15 mouse cellular contexts compared by ENCODE assay signal in genomic region chr7:82842222-82842920, GRCm38 (mm10). TPM values are rescaled to one million over a fixed set of nuclear protein-coding genes. Genes with fewer than 3 reads are reported as not detected.
DNase-seq lines count a peak whose midpoint lies in the region; ATAC-seq lines count a peak whose summit lies in the region.
"Had no signal": no experiment of that assay in that cellular context is flagged by ENCODE, and none has a peak within 500 bp of the region (broad histone marks: within the 10 kb centered on the region; RNA-seq: fewer than 3 reads in every experiment).

No protein-coding gene starts in this region.

- H3K4me3 ChIP-seq in forebrain, embryonic 16.5 days (replicated peaks; ENCODE audit: low read length), result no peak overlapping the region
- H3K4me3 ChIP-seq in midbrain, embryonic 11.5 days (ENCODE audit: low read depth, low read length), result no peak overlapping the region
- H3K4me3 ChIP-seq: hindbrain, embryonic 15.5 days had no signal

- H3K27ac ChIP-seq in forebrain, embryonic 16.5 days (ENCODE audit: low read length), result no peak overlapping the region
- H3K27ac ChIP-seq in midbrain, embryonic 11.5 days (ENCODE audit: low read depth, low read length), result peak overlapping the region; percentile 30
- H3K27ac ChIP-seq: hindbrain, embryonic 15.5 days had no signal

- no peaks in the 10 kb centered on the region for H3K27me3 ChIP-seq in forebrain, embryonic 16.5 days (replicated peaks; ENCODE audit: control insufficient read depth, insufficient read depth, low read length)
- no peaks in the 10 kb centered on the region for H3K27me3 ChIP-seq in midbrain, embryonic 11.5 days (ENCODE audit: control insufficient read depth, insufficient read depth, low read length)
- H3K27me3 ChIP-seq: hindbrain, embryonic 15.5 days had no signal

- no peak overlapping the region for H3K9ac ChIP-seq in forebrain, embryonic 16.5 days (replicated peaks; ENCODE audit: low read depth, low read length)
- H3K9ac ChIP-seq in midbrain, embryonic 11.5 days (ENCODE audit: low read length), result no peak overlapping the region; the same call in 1 of the 2 replicates
- H3K9ac ChIP-seq: hindbrain, embryonic 15.5 days had no signal

- peak overlapping the region; percentile 15 for H3K4me2 ChIP-seq in forebrain, embryonic 16.5 days (ENCODE audit: low read length)
- H3K4me2 ChIP-seq in midbrain, embryonic 11.5 days, result no peak overlapping the region
- H3K4me2 ChIP-seq: hindbrain, embryonic 15.5 days had no signal

- peaks cover 12% of the 10 kb centered on the region for H3K4me1 ChIP-seq in forebrain, embryonic 16.5 days (replicated peaks; ENCODE audit: control insufficient read depth, insufficient read depth, low read length)
- peaks cover 6% of the 10 kb centered on the region for H3K4me1 ChIP-seq in midbrain, embryonic 11.5 days (ENCODE audit: control insufficient read depth, insufficient read depth, low read length)

- DNase-seq in spleen, postnatal 36 days (ENCODE audit: low spot score in 2 of 2), result peak; percentile 41 to 45
- DNase-seq in spleen, adult 18-20 months, result no peak
- DNase-seq in midbrain, embryonic 11.5 days (ENCODE audit: low spot score, missing footprints), result no peak
- DNase-seq in testis, postnatal 14 days (ENCODE audit: low spot score), result no peak
- no peak for DNase-seq in lung, postnatal 25 days (ENCODE audit: low spot score)
- DNase-seq in cerebellum, adult 11 months, result no peak
- no peak for DNase-seq in heart, adult 8-10 months (ENCODE audit: low spot score)
- DNase-seq: adrenal gland, postnatal 14 days; cerebellum, adult 8-10 months; gastrocnemius, postnatal 25 days; left cerebral cortex, postnatal 4 days; lung, adult 2 months; thymus, postnatal 14 days had no signal

- H3K36me3 ChIP-seq in forebrain, embryonic 16.5 days (ENCODE audit: control insufficient read depth, insufficient read depth), result no peaks in the 10 kb centered on the region
- H3K36me3 ChIP-seq in midbrain, embryonic 11.5 days (ENCODE audit: control insufficient read depth, insufficient read depth, low read length), result no peaks in the 10 kb centered on the region
- H3K36me3 ChIP-seq: hindbrain, embryonic 15.5 days had no signal

- peak; percentile 41 for ATAC-seq in forebrain, embryonic 16.5 days
- ATAC-seq in midbrain, embryonic 11.5 days (ENCODE audit: low FRiP score), result peak; percentile 35

- 26% methylated on average over 10 of the region's 10 CpGs for WGBS in forebrain, embryonic 16.5 days
- 42% methylated on average over 10 of the region's 10 CpGs for WGBS in midbrain, embryonic 11.5 days

- no peaks in the 10 kb centered on the region for H3K9me3 ChIP-seq in forebrain, embryonic 16.5 days (ENCODE audit: control insufficient read depth, low read length)
- H3K9me3 ChIP-seq in midbrain, embryonic 11.5 days (ENCODE audit: control insufficient read depth, low read length), result no peaks in the 10 kb centered on the region
- H3K9me3 ChIP-seq: hindbrain, embryonic 15.5 days had no signal

RNA-seq across cellular contexts. Expression of gene Mex3b, which starts 24.8 kb away (rescaled TPM):
- 41.7 and 52.7 TPM in 2 replicates for polyA plus RNA-seq in forebrain, embryonic 16.5 days (2015; fragmentation: Nextera tagmentation; extraction: Ambion mirVana)
- polyA plus RNA-seq in midbrain, embryonic 11.5 days (2014; fragmentation: Nextera tagmentation; extraction: Ambion mirVana), result 31.6 and 35.5 TPM in 2 replicates
- 1 to 10 TPM; 1.1 to 1.3 (median 1.3) TPM for total RNA-seq in heart, adult 8-10 months (2022)

Comparison
In these comparisons a context has a peak if more than half of its experiments do, and no peak if none do; other contexts are left out.
1. DNase-seq: peak in spleen, postnatal 36 days (2 of 2); none in spleen, adult 18-20 months (0 of 2), midbrain, embryonic 11.5 days (single experiment), testis, postnatal 14 days (single experiment), lung, postnatal 25 days (single experiment), cerebellum, adult 11 months (single experiment) and heart, adult 8-10 months (single experiment).